Mouse (Mus musculus) heart, embryonic 13.5 days (tissue): ENCODE measurements around the gene Hdac11. TPM values are rescaled to one million over a fixed set of nuclear protein-coding genes. Genes with fewer than 3 reads are reported as not detected.
"Not testable (repeated sequence)": the region's sequence is repeated elsewhere in the genome, so short reads cannot be mapped to it uniquely, and the experiment has no call there.

Experiments used
- ATAC-seq: fragments of 200-750 bp; cut with Nextera tagmentation; 2 replicates; pipeline ENCODE4 v1.8.0; 2017; ENCODE audit warnings: moderate TSS enrichment; ENCODE audit not compliant: insufficient number of reproducible peaks, low FRiP score, low TSS enrichment; ENCODE audit errors: extremely low read depth
- H3K27ac ChIP-seq: fragments of 300-500 bp; sonication (generic); replicated peaks from 2 replicates; pipeline ENCODE4 v1.5.1; 2015; ENCODE audit warnings: moderate library complexity, mild to moderate bottlenecking, inconsistent platforms
- H3K27me3 ChIP-seq: fragments of 300-500 bp; sonication (generic); replicated peaks from 2 replicates; pipeline ENCODE4 v1.6.1; 2015; ENCODE audit warnings: mild to moderate bottlenecking, inconsistent platforms
- H3K36me3 ChIP-seq: fragments of 300-500 bp; sonication (generic); 2 replicates; pipeline ENCODE4 v1.6.1; 2015; ENCODE audit warnings: mild to moderate bottlenecking, inconsistent platforms
- H3K4me1 ChIP-seq: fragments of 300-500 bp; sonication (generic); 2 replicates; pipeline ENCODE4 v1.6.1; 2015; ENCODE audit warnings: inconsistent platforms
- H3K4me2 ChIP-seq: fragments of 300-500 bp; sonication (generic); 2 replicates; pipeline ENCODE4 v1.6.1; 2015; ENCODE audit warnings: inconsistent platforms, mild to moderate bottlenecking, moderate library complexity
- H3K4me3 ChIP-seq: fragments of 300-500 bp; sonication (generic); 2 replicates; pipeline ENCODE4 v1.5.1; 2015; ENCODE audit warnings: moderate library complexity, mild to moderate bottlenecking, inconsistent platforms
- H3K9ac ChIP-seq: fragments of 300-500 bp; sonication (generic); 2 replicates; pipeline ENCODE4 v1.6.1; 2015; ENCODE audit warnings: inconsistent platforms, mild to moderate bottlenecking, moderate library complexity
- H3K9me3 ChIP-seq: fragments of 300-500 bp; sonication (generic); 2 replicates; pipeline ENCODE4 v1.6.1; 2016; ENCODE audit warnings: inconsistent platforms
- WGBS: fragments of 180-500 bp; shearing (Covaris S2); methylation state at CpG from one replicate; pipeline ENCODE4 v1.1.7; 2015; ENCODE audit warnings: mixed read lengths; 5-methylcytosine and 5-hydroxymethylcytosine counted together
- polyA plus RNA-seq: library from polyadenylated mRNA; unstranded; fragments of >200 nt; fragmentation: Nextera tagmentation; extraction: Ambion mirVana; gene quantifications from 2 replicates; pipeline ENCODE4 v1.2.1, GENCODE M21; 2015

Hdac11 gene
- polyA plus RNA-seq, 1 experiment from 2014 or later, result 8.2 TPM

DNA sequence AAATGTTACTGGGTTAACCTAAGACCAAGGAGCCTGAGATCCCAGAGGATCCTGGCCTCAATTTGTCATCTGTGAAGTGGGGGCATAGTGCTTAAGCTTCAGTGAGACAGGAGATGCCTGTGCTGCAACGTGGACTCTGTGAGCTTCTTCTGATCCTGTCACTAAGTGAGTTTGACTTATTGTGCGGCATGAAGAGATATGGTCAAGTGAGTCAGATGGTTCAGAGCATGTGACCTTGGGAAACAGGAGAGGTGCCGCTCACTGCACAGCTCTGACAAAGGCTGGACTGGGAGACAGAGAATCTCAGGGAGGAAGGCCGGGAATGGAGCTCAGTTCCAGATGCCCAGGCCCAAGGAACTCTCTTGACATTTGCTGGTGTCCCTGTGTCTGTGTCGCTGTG is 49.3 kb downstream of the Hdac11 start:
- Histone ChIP-seq H3K9ac (peak overlapping the region; percentile 50; the same call in 1 of the 2 replicates), H3K4me2 (no peak overlapping the region), H3K27me3 (0 out of 2 replicates have a peak, but pooled peaks cover 13% of the 10 kb centered on the region), H3K36me3 (no peaks in the 10 kb centered on the region), H3K9me3 (no peaks in the 10 kb centered on the region), H3K27ac (no peak overlapping the region), H3K4me1 (peaks cover 74% of the 10 kb centered on the region), H3K4me3 (no peak overlapping the region)
- WGBS, result 40% methylated on average over 5 of the region's 5 CpGs
- no peak for ATAC-seq

- peaks cover 71% of the 10 kb centered on the region for H3K4me1 ChIP-seq
- no peak overlapping the region for H3K4me3 ChIP-seq
- H3K9ac ChIP-seq, result no peak overlapping the region
- H3K4me2 ChIP-seq, result no peak overlapping the region
- no peak for ATAC-seq
- H3K36me3 ChIP-seq, result no peaks in the 10 kb centered on the region
- H3K9me3 ChIP-seq, result no peaks in the 10 kb centered on the region
- 53% methylated on average over 3 of the region's 3 CpGs for WGBS
- H3K27me3 ChIP-seq, result 0 out of 2 replicates have a peak, but pooled peaks cover 13% of the 10 kb centered on the region
- 0 out of 2 replicates have a peak overlapping the region, but pooled peaks have one; percentile 17 for H3K27ac ChIP-seq
These were observed 51.0 kb downstream of the Hdac11 start for GRCm38 (mm10) chr6:91207491-91207890.

DNA sequence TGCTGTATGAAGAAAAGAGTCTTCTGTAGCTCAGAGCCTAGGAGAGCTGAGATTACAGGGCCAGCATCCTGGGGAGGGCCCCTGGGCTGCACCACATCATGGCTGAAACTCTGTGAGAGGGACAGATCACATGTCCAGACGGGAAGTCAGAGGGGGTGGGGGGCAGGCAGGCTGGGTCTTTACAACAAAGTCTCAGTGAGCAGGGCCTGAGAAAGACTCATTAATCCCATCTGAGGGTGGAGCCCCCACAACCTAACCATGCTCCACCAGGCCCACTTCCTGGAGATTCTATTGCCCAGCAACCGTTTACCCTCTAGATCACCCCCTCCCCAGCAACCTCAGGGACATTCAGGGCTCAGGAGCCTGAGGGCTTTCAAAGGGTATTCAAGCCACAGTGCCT is 53.3 kb downstream of the Hdac11 start:
- Histone ChIP-seq H3K4me3 (no peak overlapping the region), H3K27me3 (peaks cover 23% of the 10 kb centered on the region), H3K36me3 (no peaks in the 10 kb centered on the region), H3K4me1 (peaks cover 80% of the 10 kb centered on the region), H3K9me3 (no peaks in the 10 kb centered on the region), H3K4me2 (no peak overlapping the region), H3K27ac (peak overlapping the region; percentile 89), H3K9ac (peak overlapping the region; percentile 34; the same call in 1 of the 2 replicates)
- no peak for ATAC-seq
- WGBS, result 16% methylated on average over 2 of the region's 2 CpGs

GRCm38 (mm10) chr6:91210852-91211251 is 54.4 kb downstream of the Hdac11 start:
- Histone ChIP-seq H3K9me3 (no peaks in the 10 kb centered on the region), H3K4me2 (peak overlapping the region; percentile 9; the same call in 1 of the 2 replicates), H3K9ac (no peak overlapping the region), H3K4me1 (peaks cover 80% of the 10 kb centered on the region), H3K27ac (peak overlapping the region; percentile 89), H3K27me3 (peaks cover 23% of the 10 kb centered on the region), H3K36me3 (no peaks in the 10 kb centered on the region; the same call in 1 of the 2 replicates), H3K4me3 (no peak overlapping the region)
- 3% methylated on average over 3 of the region's 3 CpGs for WGBS
- peak; percentile 62; the same call in 1 of the 2 replicates for ATAC-seq

GRCm38 (mm10) chr6:91212155-91212554 is 55.7 kb downstream of the Hdac11 start, which contains the start of gene Fbln2:
Fbln2 (plus strand) TSS chr6:91212455.
- peak within 1 kb of the TSS; percentile 78 for H3K9ac ChIP-seq
- H3K27me3 ChIP-seq, result peaks cover 23% of the 10 kb centered on the region
- not testable (repeated sequence) for H3K9me3 ChIP-seq, ATAC-seq, H3K36me3 ChIP-seq
- peaks cover 88% of the 10 kb centered on the region for H3K4me1 ChIP-seq
- H3K4me2 ChIP-seq, result peak within 1 kb of the TSS; percentile 73
- H3K27ac ChIP-seq, result peak within 1 kb of the TSS; percentile 89
- H3K4me3 ChIP-seq, result peak within 1 kb of the TSS; percentile 56

DNA sequence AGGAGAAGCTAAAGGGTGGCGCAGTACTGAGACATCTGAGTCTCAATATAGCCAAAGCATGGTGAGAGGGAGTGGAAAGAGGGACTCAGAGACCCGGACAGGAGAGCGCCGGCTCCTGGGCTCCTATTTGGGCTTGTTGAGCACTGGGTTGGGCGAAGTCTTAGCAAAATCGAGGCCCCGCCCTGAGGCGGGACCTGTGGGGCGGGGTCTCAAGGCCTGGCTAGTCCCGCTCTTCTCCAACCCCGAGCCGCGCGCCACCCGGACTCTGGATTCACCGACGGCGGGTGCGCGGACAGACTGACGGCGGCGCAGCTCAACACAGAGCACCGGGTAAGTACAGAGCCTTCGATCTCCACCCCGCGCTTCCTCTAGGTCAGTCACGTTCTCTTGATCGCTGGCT is 56.1 kb downstream of the Hdac11 start:
- H3K4me1 ChIP-seq, result peaks cover 89% of the 10 kb centered on the region
- H3K36me3 ChIP-seq, result no peaks in the 10 kb centered on the region; the same call in 1 of the 2 replicates
- under 1% methylated on average over 29 of the region's 29 CpGs for WGBS
- H3K4me3 ChIP-seq, result peak overlapping the region; percentile 56
- 0 out of 2 replicates have a peak, but pooled peaks have one; percentile 11 for ATAC-seq
- peaks cover 23% of the 10 kb centered on the region for H3K27me3 ChIP-seq
- peak overlapping the region; percentile 73 for H3K4me2 ChIP-seq
- H3K9ac ChIP-seq, result peak overlapping the region; percentile 78
- no peaks in the 10 kb centered on the region for H3K9me3 ChIP-seq
- H3K27ac ChIP-seq, result peak overlapping the region; percentile 66

GRCm38 (mm10) chr6:91213287-91214218 is 57.1 kb downstream of the Hdac11 start:
- Histone ChIP-seq H3K36me3 (no peaks in the 10 kb centered on the region; the same call in 1 of the 2 replicates), H3K4me3 (peak overlapping the region; percentile 56), H3K4me1 (peaks cover 89% of the 10 kb centered on the region), H3K9ac (peak overlapping the region; percentile 78), H3K27ac (peak overlapping the region; percentile 66), H3K9me3 (no peaks in the 10 kb centered on the region), H3K4me2 (peak overlapping the region; percentile 73), H3K27me3 (peaks cover 23% of the 10 kb centered on the region)
- WGBS, result 46% methylated on average over 21 of the region's 21 CpGs
- ATAC-seq, result no peak

- peak overlapping the region; percentile 56 for H3K4me3 ChIP-seq
- H3K4me2 ChIP-seq, result peak overlapping the region; percentile 73
- no peaks in the 10 kb centered on the region for H3K9me3 ChIP-seq
- H3K9ac ChIP-seq, result 0 out of 2 replicates have a peak overlapping the region, but pooled peaks have one; percentile 24
- H3K4me1 ChIP-seq, result peaks cover 75% of the 10 kb centered on the region
- ATAC-seq, result no peak
- H3K36me3 ChIP-seq, result no peaks in the 10 kb centered on the region; the same call in 1 of the 2 replicates
- WGBS, result 67% methylated on average over 1 of the region's 1 CpGs
- no peak overlapping the region for H3K27ac ChIP-seq
- peaks cover 30% of the 10 kb centered on the region for H3K27me3 ChIP-seq
These were observed 59.0 kb downstream of the Hdac11 start for GRCm38 (mm10) chr6:91215454-91215853.

DNA sequence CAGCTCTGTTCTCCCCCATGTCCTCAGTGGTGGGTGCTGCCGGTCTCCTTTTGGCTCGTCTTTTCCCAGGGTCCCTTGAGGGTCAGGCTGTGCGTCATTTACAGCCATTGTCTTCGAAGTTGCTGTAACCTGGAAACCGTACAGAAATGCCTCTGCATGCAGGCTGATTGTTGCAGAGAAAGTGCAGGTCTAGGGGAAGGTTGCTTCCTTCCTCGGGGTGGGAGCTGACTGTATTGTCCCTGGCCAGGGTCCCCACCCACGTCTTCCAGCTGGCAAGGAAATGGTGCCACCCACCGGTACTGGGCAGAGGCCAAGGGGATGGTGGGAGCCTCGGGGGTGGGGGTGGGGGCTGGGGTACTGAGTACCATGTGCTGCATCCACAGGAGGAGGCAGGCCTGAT is 62.0 kb downstream of the Hdac11 start:
- no peak for ATAC-seq
- Histone ChIP-seq H3K9ac (no peak overlapping the region), H3K27ac (no peak overlapping the region), H3K27me3 (peaks cover 44% of the 10 kb centered on the region), H3K4me1 (peaks cover 62% of the 10 kb centered on the region), H3K9me3 (no peaks in the 10 kb centered on the region), H3K4me2 (no peak overlapping the region), H3K4me3 (no peak overlapping the region), H3K36me3 (no peaks in the 10 kb centered on the region; the same call in 1 of the 2 replicates)
- 47% methylated on average over 9 of the region's 9 CpGs for WGBS

- Histone ChIP-seq H3K27me3 (peaks cover 44% of the 10 kb centered on the region), H3K4me1 (peaks cover 58% of the 10 kb centered on the region), H3K27ac (no peak overlapping the region), H3K36me3 (no peaks in the 10 kb centered on the region; the same call in 1 of the 2 replicates), H3K4me2 (no peak overlapping the region), H3K4me3 (no peak overlapping the region), H3K9me3 (no peaks in the 10 kb centered on the region), H3K9ac (no peak overlapping the region)
- 54% methylated on average over 3 of the region's 3 CpGs for WGBS
- ATAC-seq, result no peak
These were observed 62.4 kb downstream of the Hdac11 start for GRCm38 (mm10) chr6:91218871-91219270.

DNA sequence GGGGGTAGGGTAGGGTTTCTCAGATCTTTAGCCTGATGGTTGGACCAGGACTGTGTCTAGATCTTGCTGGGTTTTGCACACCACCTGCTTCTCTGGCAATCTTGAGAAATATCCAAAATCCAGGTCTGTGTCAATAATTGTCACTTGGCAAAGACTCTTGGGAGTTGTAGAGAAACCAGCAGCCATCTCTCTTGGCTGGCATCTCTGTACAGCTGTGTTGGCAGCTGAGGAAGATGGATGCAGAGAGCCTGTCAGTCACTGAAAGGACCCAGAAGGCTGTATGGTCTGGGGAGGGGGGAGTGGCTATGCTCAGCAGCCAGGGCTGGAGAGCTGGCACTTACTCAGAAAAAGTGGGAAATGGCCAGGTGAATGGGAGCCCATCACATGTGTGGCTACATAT is 63.6 kb downstream of the Hdac11 start:
- no peaks in the 10 kb centered on the region; the same call in 1 of the 2 replicates for H3K36me3 ChIP-seq
- no peak overlapping the region for H3K4me3 ChIP-seq
- H3K27me3 ChIP-seq, result peaks cover 38% of the 10 kb centered on the region
- H3K4me1 ChIP-seq, result peaks cover 63% of the 10 kb centered on the region
- no peaks in the 10 kb centered on the region for H3K9me3 ChIP-seq
- no peak overlapping the region for H3K27ac ChIP-seq
- no peak overlapping the region for H3K9ac ChIP-seq
- ATAC-seq, result no peak
- no peak overlapping the region for H3K4me2 ChIP-seq
